12 mouse cellular contexts compared by ENCODE assay signal in the genomic region with DNA sequence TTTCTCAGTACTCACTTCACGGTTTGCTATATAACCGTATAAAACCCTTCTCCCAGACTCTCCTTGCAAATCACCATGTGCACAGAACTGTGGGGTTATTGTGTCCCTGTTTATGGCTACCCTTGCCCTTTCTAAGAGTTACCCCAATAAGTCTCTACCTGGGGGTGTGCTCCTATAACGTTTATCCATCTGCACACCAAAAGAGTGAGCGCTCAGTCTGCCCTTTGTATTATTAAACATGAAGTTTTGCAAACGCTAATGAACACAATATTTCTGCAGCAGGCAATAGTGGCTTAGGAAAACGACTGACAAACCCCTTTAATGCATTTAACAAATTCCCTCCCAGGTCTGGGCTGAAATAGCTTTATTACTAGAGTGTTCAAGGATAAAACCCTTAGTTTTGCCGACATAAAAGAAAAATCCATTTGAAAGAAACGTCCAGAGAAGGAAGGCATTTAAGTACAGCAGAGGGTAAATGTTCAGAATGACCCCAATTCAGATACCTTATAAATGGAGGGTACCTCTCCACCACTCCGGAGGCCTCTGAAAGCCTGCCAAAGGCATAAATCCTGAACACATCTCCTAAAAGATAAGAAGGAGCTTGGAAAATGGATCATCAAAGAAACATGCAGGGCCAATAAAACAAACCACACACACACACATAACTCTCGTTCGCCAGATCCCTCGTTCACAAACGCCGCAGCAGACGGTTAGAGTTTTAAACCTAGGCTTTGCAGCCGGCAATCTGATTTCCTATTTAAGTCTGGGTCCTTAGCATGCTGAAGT. TPM values are rescaled to one million over a fixed set of nuclear protein-coding genes. Genes with fewer than 3 reads are reported as not detected.
DNase-seq lines count a peak whose midpoint lies in the region; ATAC-seq lines count a peak whose summit lies in the region.
"Had no signal": no experiment of that assay in that cellular context is flagged by ENCODE, and none has a peak within 500 bp of the region (broad histone marks: within the 10 kb centered on the region; RNA-seq: fewer than 3 reads in every experiment).

No protein-coding gene starts in this region.

- H3K36me3 ChIP-seq in midbrain, embryonic 11.5 days (ENCODE audit: control insufficient read depth, insufficient read depth, low read length): peaks cover 2% of the 10 kb centered on the region; the same call in 1 of the 2 replicates
- H3K36me3 ChIP-seq in midbrain, embryonic 16.5 days (ENCODE audit: control insufficient read depth, insufficient read depth, low read length): no peaks in the 10 kb centered on the region
- peaks cover 13% of the 10 kb centered on the region for H3K36me3 ChIP-seq in limb, embryonic 11.5 days (ENCODE audit: control insufficient read depth, insufficient read depth, low read length)
- H3K36me3 ChIP-seq: liver, embryonic 15.5 days had no signal

- DNase-seq in heart, adult 11 months: peak; percentile 49
- DNase-seq in heart, postnatal 4 days: no peak
- peak; percentile 91 for DNase-seq in midbrain, embryonic 11.5 days (ENCODE audit: low spot score, missing footprints)
- DNase-seq in limb, embryonic 11.5 days (ENCODE audit: low spot score): no peak
- DNase-seq in spleen, adult 12 weeks (ENCODE audit: low spot score): no peak
- DNase-seq in thymus, postnatal 14 days: no peak
- DNase-seq: cerebellum, postnatal 25 days; layer of hippocampus, adult 9-11 months had no signal

- no peaks in the 10 kb centered on the region for H3K27me3 ChIP-seq in midbrain, embryonic 11.5 days (ENCODE audit: control insufficient read depth, insufficient read depth, low read length)
- H3K27me3 ChIP-seq in midbrain, embryonic 16.5 days (ENCODE audit: control insufficient read depth, insufficient read depth, low read depth, low read length): no peaks in the 10 kb centered on the region
- no peaks in the 10 kb centered on the region for H3K27me3 ChIP-seq in limb, embryonic 11.5 days (ENCODE audit: control insufficient read depth, insufficient read depth, low read length)
- H3K27me3 ChIP-seq: liver, embryonic 15.5 days; Patski had no signal

- H3K4me3 ChIP-seq in midbrain, embryonic 11.5 days (ENCODE audit: low read depth, low read length): no peak overlapping the region
- H3K4me3 ChIP-seq in midbrain, embryonic 16.5 days (ENCODE audit: low read depth, low read length): no peak overlapping the region
- H3K4me3 ChIP-seq in limb, embryonic 11.5 days (ENCODE audit: low read depth, low read length): no peak overlapping the region
- H3K4me3 ChIP-seq: liver, embryonic 15.5 days had no signal

- ATAC-seq in midbrain, embryonic 11.5 days (ENCODE audit: low FRiP score): no peak
- ATAC-seq in midbrain, embryonic 16.5 days: no peak
- no peak for ATAC-seq in limb, embryonic 11.5 days (ENCODE audit: insufficient number of reproducible peaks, low FRiP score, low TSS enrichment, low read depth)
- ATAC-seq in cerebellum, adult (ENCODE audit: insufficient number of reproducible peaks, low FRiP score, low TSS enrichment): no peak
- ATAC-seq: Patski had no signal

- WGBS in midbrain, embryonic 11.5 days: 66% methylated on average over 16 of the region's 16 CpGs
- 40% methylated on average over 16 of the region's 16 CpGs for WGBS in midbrain, embryonic 16.5 days
- 12% methylated on average over 16 of the region's 16 CpGs for WGBS in limb, embryonic 11.5 days

- H3K27ac ChIP-seq in midbrain, embryonic 11.5 days (ENCODE audit: low read depth, low read length): no peak overlapping the region
- H3K27ac ChIP-seq in midbrain, embryonic 16.5 days (ENCODE audit: low read length): no peak overlapping the region
- peak overlapping the region; percentile 32 for H3K27ac ChIP-seq in limb, embryonic 11.5 days (replicated peaks; ENCODE audit: low read depth, low read length)

- H3K4me2 ChIP-seq in midbrain, embryonic 11.5 days: no peak overlapping the region
- H3K4me2 ChIP-seq in midbrain, embryonic 16.5 days (ENCODE audit: low read length): no peak overlapping the region
- peak overlapping the region; percentile 12; the same call in 1 of the 2 replicates for H3K4me2 ChIP-seq in limb, embryonic 11.5 days (ENCODE audit: low read depth, severe bottlenecking)
- H3K4me2 ChIP-seq: liver, embryonic 15.5 days had no signal

- no peaks in the 10 kb centered on the region for H3K9me3 ChIP-seq in midbrain, embryonic 11.5 days (ENCODE audit: control insufficient read depth, low read length)
- H3K9me3 ChIP-seq in midbrain, embryonic 16.5 days (replicated peaks; ENCODE audit: control insufficient read depth, low read length, poor library complexity, severe bottlenecking): no peaks in the 10 kb centered on the region
- H3K9me3 ChIP-seq in limb, embryonic 11.5 days (ENCODE audit: control insufficient read depth, low read length): no peaks in the 10 kb centered on the region
- H3K9me3 ChIP-seq: liver, embryonic 15.5 days had no signal

- peaks cover 29% of the 10 kb centered on the region for H3K4me1 ChIP-seq in midbrain, embryonic 11.5 days (ENCODE audit: control insufficient read depth, insufficient read depth, low read length)
- peaks cover 19% of the 10 kb centered on the region for H3K4me1 ChIP-seq in midbrain, embryonic 16.5 days (ENCODE audit: control insufficient read depth, insufficient read depth, low read length)
- peaks cover 64% of the 10 kb centered on the region for H3K4me1 ChIP-seq in limb, embryonic 11.5 days (ENCODE audit: control insufficient read depth, insufficient read depth, low read length)

- no peak overlapping the region for H3K9ac ChIP-seq in midbrain, embryonic 11.5 days (ENCODE audit: low read length)
- H3K9ac ChIP-seq in midbrain, embryonic 16.5 days (ENCODE audit: low read depth, low read length): no peak overlapping the region
- no peak overlapping the region for H3K9ac ChIP-seq in limb, embryonic 11.5 days (ENCODE audit: low read length)
- H3K9ac ChIP-seq: liver, embryonic 15.5 days had no signal

RNA-seq across cellular contexts. Expression of gene Hmga2, which starts 57.3 kb away (rescaled TPM):
- total RNA-seq in heart, postnatal 4 days (2021): 1 to 10 TPM in 1 of 2 experiments, under 1 TPM in 1; 0.91 to 1.6 TPM
- 22.9 and 23.2 TPM in 2 replicates for polyA plus RNA-seq in midbrain, embryonic 11.5 days (2014; fragmentation: Nextera tagmentation; extraction: Ambion mirVana)
- 0.45 and 0.76 TPM in 2 replicates for polyA plus RNA-seq in midbrain, embryonic 16.5 days (2015; fragmentation: Nextera tagmentation; extraction: Ambion mirVana)
- 179 and 195 TPM in 2 replicates for polyA plus RNA-seq in limb, embryonic 11.5 days (2014; fragmentation: Nextera tagmentation; extraction: Ambion mirVana)

Comparison
In these comparisons a context has a peak if more than half of its experiments do, and no peak if none do; other contexts are left out.
1. DNase-seq: peak in heart, adult 11 months (single experiment) and midbrain, embryonic 11.5 days (single experiment); none in heart, postnatal 4 days (single experiment), limb, embryonic 11.5 days (single experiment), spleen, adult 12 weeks (single experiment) and thymus, postnatal 14 days (single experiment).
2. RNA of gene Hmga2, which starts 57.3 kb away (polyA plus RNA-seq): 179 to 195 TPM in limb, embryonic 11.5 days and 22.9 to 23.2 TPM in midbrain, embryonic 11.5 days; 0.45 to 0.76 TPM in midbrain, embryonic 16.5 days; every median in the first group is over 10 times any median in the second.